14 mouse cellular contexts compared by ENCODE assay signal in genomic region chrX:150549639-150550038, GRCm38 (mm10). TPM values are rescaled to one million over a fixed set of nuclear protein-coding genes. Genes with fewer than 3 reads are reported as not detected.
DNase-seq lines count a peak whose midpoint lies in the region; ATAC-seq and TF ChIP-seq lines count a peak whose summit lies in the region.
"Had no signal": no experiment of that assay in that cellular context is flagged by ENCODE, and none has a peak within 500 bp of the region (broad histone marks: within the 10 kb centered on the region; RNA-seq: fewer than 3 reads in every experiment).

No protein-coding gene starts in this region.

- peak; percentile 98 for TF ChIP-seq EP300 in MEL (IDR thresholded peaks at IDR 0.05; ENCODE audit: low read depth in 1 of 2, low read length in 2 of 2)

- H3K36me3 ChIP-seq in heart, embryonic 11.5 days (ENCODE audit: control insufficient read depth, insufficient read depth, low read length), result no peaks in the 10 kb centered on the region
- peaks cover 0 to 70% of the 10 kb centered on the region in 2 experiments; a peak in 3 of 4 replicates for H3K36me3 ChIP-seq in MEL (ENCODE audit: control insufficient read depth in 1 of 2, insufficient read depth in 2 of 2, low read length in 2 of 2)
- H3K36me3 ChIP-seq in intestine, embryonic 16.5 days (ENCODE audit: control insufficient read depth, insufficient read depth, low read length), result no peaks in the 10 kb centered on the region
- no peaks in the 10 kb centered on the region for H3K36me3 ChIP-seq in midbrain, postnatal 0 days (ENCODE audit: insufficient read depth, low read length)
- no peaks in the 10 kb centered on the region for H3K36me3 ChIP-seq in kidney, embryonic 16.5 days (ENCODE audit: insufficient read depth, low read length)

- H3K4me1 ChIP-seq in heart, embryonic 11.5 days (ENCODE audit: control insufficient read depth, insufficient read depth, low read length), result no peaks in the 10 kb centered on the region
- peaks cover 34 to 44% of the 10 kb centered on the region in 2 experiments for H3K4me1 ChIP-seq in MEL (ENCODE audit: control insufficient read depth in 1 of 2, insufficient read depth in 2 of 2, low read length in 2 of 2)
- no peaks in the 10 kb centered on the region for H3K4me1 ChIP-seq in intestine, embryonic 16.5 days (ENCODE audit: control insufficient read depth, insufficient read depth, low read length)
- H3K4me1 ChIP-seq in midbrain, postnatal 0 days (ENCODE audit: insufficient read depth, low read length), result no peaks in the 10 kb centered on the region
- no peaks in the 10 kb centered on the region for H3K4me1 ChIP-seq in kidney, embryonic 16.5 days (ENCODE audit: insufficient read depth, low read length)

- TF ChIP-seq CTCF in MEL (IDR thresholded peaks at IDR 0.05 in 2 of 3, conservative IDR thresholded peaks at IDR 0.05 in 1 of 3; ENCODE audit: control insufficient read depth in 1 of 3, insufficient read depth in 1 of 3, low read depth in 2 of 3, low read length in 3 of 3, poor library complexity in 1 of 3, severe bottlenecking in 1 of 3), result no peak
- TF ChIP-seq CTCF in midbrain, postnatal 0 days (IDR thresholded peaks at IDR 0.05), result no peak

- TF ChIP-seq RAD21 in MEL (IDR thresholded peaks at IDR 0.05; ENCODE audit: low read depth, low read length), result no peak

- DNase-seq in heart, postnatal 4 days, result no peak
- peak; percentile 94 for DNase-seq in MEL (ENCODE audit: low read depth, low spot score)
- no peak for DNase-seq in midbrain, postnatal 0 days (ENCODE audit: low spot score)
- DNase-seq in cerebellum, postnatal 25 days, result no peak
- DNase-seq: cerebellum, postnatal 36 days; kidney, postnatal 14 days; lung, adult 18-20 months; retina, postnatal 1 day had no signal

- H3K9me3 ChIP-seq in heart, embryonic 11.5 days (replicated peaks; ENCODE audit: control insufficient read depth, low read length), result no peaks in the 10 kb centered on the region
- H3K9me3 ChIP-seq in MEL (replicated peaks; ENCODE audit: insufficient read depth, low read length), result no peaks in the 10 kb centered on the region
- H3K9me3 ChIP-seq in intestine, embryonic 16.5 days (ENCODE audit: control insufficient read depth, low read length), result no peaks in the 10 kb centered on the region
- no peaks in the 10 kb centered on the region for H3K9me3 ChIP-seq in midbrain, postnatal 0 days (ENCODE audit: low read length)
- no peaks in the 10 kb centered on the region for H3K9me3 ChIP-seq in kidney, embryonic 16.5 days (ENCODE audit: low read length)

- no peak overlapping the region for H3K9ac ChIP-seq in heart, embryonic 11.5 days (ENCODE audit: low read depth, low read length)
- H3K9ac ChIP-seq in MEL (ENCODE audit: control insufficient read depth, low read depth, low read length, poor library complexity, severe bottlenecking), result no peak overlapping the region
- H3K9ac ChIP-seq in intestine, embryonic 16.5 days (ENCODE audit: low read depth, low read length), result no peak overlapping the region
- H3K9ac ChIP-seq in midbrain, postnatal 0 days (replicated peaks; ENCODE audit: low read length, poor library complexity, severe bottlenecking), result no peak overlapping the region
- H3K9ac ChIP-seq in kidney, embryonic 16.5 days (replicated peaks; ENCODE audit: low read length), result no peak overlapping the region

- H3K27ac ChIP-seq in heart, embryonic 11.5 days (ENCODE audit: low read depth, low read length), result peak overlapping the region; percentile 59; the same call in 1 of the 2 replicates
- peak overlapping the region; percentile 100 for H3K27ac ChIP-seq in MEL (ENCODE audit: control insufficient read depth, low read depth, low read length)
- H3K27ac ChIP-seq in intestine, embryonic 16.5 days (ENCODE audit: low read length), result no peak overlapping the region
- H3K27ac ChIP-seq in midbrain, postnatal 0 days (ENCODE audit: low read depth, low read length), result no peak overlapping the region
- no peak overlapping the region for H3K27ac ChIP-seq in kidney, embryonic 16.5 days (ENCODE audit: low read length)

- H3K4me2 ChIP-seq in heart, embryonic 11.5 days, result no peak overlapping the region; the same call in 1 of the 2 replicates
- no peak overlapping the region for H3K4me2 ChIP-seq in intestine, embryonic 16.5 days (ENCODE audit: low read depth, low read length)
- no peak overlapping the region for H3K4me2 ChIP-seq in midbrain, postnatal 0 days (ENCODE audit: low read depth, low read length, poor library complexity, severe bottlenecking)
- no peak overlapping the region for H3K4me2 ChIP-seq in kidney, embryonic 16.5 days (replicated peaks; ENCODE audit: low read depth, low read length)

- TF ChIP-seq POLR2A in MEL (IDR thresholded peaks at IDR 0.05; ENCODE audit: control insufficient read depth in 1 of 2, insufficient read depth in 1 of 2, low read depth in 1 of 2, low read length in 2 of 2, poor library complexity in 1 of 2), result no peak

- no peaks in the 10 kb centered on the region for H3K27me3 ChIP-seq in heart, embryonic 11.5 days (ENCODE audit: control insufficient read depth, insufficient read depth, low read length)
- no peaks in the 10 kb centered on the region for H3K27me3 ChIP-seq in MEL (ENCODE audit: control insufficient read depth in 1 of 2, insufficient read depth in 2 of 2, low read length in 2 of 2)
- H3K27me3 ChIP-seq in intestine, embryonic 16.5 days (replicated peaks; ENCODE audit: control insufficient read depth, insufficient read depth, low read length), result no peaks in the 10 kb centered on the region
- no peaks in the 10 kb centered on the region for H3K27me3 ChIP-seq in midbrain, postnatal 0 days (ENCODE audit: insufficient read depth, low read length)
- peaks cover 8% of the 10 kb centered on the region; the same call in 1 of the 2 replicates for H3K27me3 ChIP-seq in kidney, embryonic 16.5 days (ENCODE audit: insufficient read depth, low read length)

- no peaks in the 10 kb centered on the region for H3K79me2 ChIP-seq in MEL (ENCODE audit: control insufficient read depth, insufficient read depth, low read length, poor library complexity)

- H3K4me3 ChIP-seq in heart, embryonic 11.5 days (ENCODE audit: low read depth, low read length), result no peak overlapping the region; the same call in 1 of the 2 replicates
- H3K4me3 ChIP-seq in MEL (ENCODE audit: control insufficient read depth in 1 of 2, insufficient read depth in 1 of 2, low read depth in 2 of 2, low read length in 2 of 2), result no peak overlapping the region
- H3K4me3 ChIP-seq in intestine, embryonic 16.5 days (ENCODE audit: low read length), result no peak overlapping the region
- no peak overlapping the region for H3K4me3 ChIP-seq in midbrain, postnatal 0 days (ENCODE audit: low read depth, low read length)
- H3K4me3 ChIP-seq in kidney, embryonic 16.5 days (ENCODE audit: low read length), result no peak overlapping the region
- H3K4me3 ChIP-seq: myocyte had no signal

- peak; percentile 92 for ATAC-seq in heart, embryonic 11.5 days (replicated peaks; ENCODE audit: insufficient number of reproducible peaks, low FRiP score, low TSS enrichment)
- ATAC-seq in intestine, embryonic 16.5 days, result peak; percentile 78
- peak; percentile 99 for ATAC-seq in megakaryocyte-erythroid progenitor cell, adult 5-6 weeks (replicated peaks; ENCODE audit: low FRiP score, low TSS enrichment, poor library complexity, severe bottlenecking)
- ATAC-seq in midbrain, postnatal 0 days (ENCODE audit: low FRiP score), result no peak
- ATAC-seq in kidney, embryonic 16.5 days (ENCODE audit: low FRiP score, low TSS enrichment), result no peak
- ATAC-seq: hindbrain, embryonic 16.5 days had no signal

- 47% methylated on average over 3 of the region's 3 CpGs for WGBS in heart, embryonic 11.5 days (ENCODE audit: insufficient replicate concordance)
- 79% methylated on average over 3 of the region's 3 CpGs for WGBS in intestine, embryonic 16.5 days
- WGBS in midbrain, postnatal 0 days, result 90% methylated on average over 3 of the region's 3 CpGs
- WGBS in kidney, embryonic 16.5 days, result 74% methylated on average over 3 of the region's 3 CpGs

RNA-seq across cellular contexts. Expression of gene Alas2, which starts 2.5 kb away (rescaled TPM):
- polyA plus RNA-seq in heart, embryonic 11.5 days (2014; fragmentation: Nextera tagmentation; extraction: Ambion mirVana), result 176 and 196 TPM in 2 replicates
- 100 to 1,000 TPM in 1 of 2 experiments, 10 to 100 TPM in 1; 61.2 to 216 TPM for total RNA-seq in heart, postnatal 4 days (2021)
- total RNA-seq in MEL (2012; rRNA removed), result 22.6 and 35.6 TPM in 2 replicates
- 10 to 100 TPM in 1 of 2 experiments, not detected in 1; 79.1 TPM for polyA plus RNA-seq in MEL (2012; ENCODE audit: insufficient read depth in 1 of 2, insufficient read length in 2 of 2, low read depth in 1 of 2, low replicate concordance in 2 of 2, missing spikeins in 1 of 2)
- polyA plus RNA-seq in intestine, embryonic 16.5 days (2015; fragmentation: Nextera tagmentation; extraction: Ambion mirVana), result 62.7 and 79.8 TPM in 2 replicates
- 2.1 TPM in 1 of 2 replicates, not detected in the other for total RNA-seq in megakaryocyte-erythroid progenitor cell, adult 5-6 weeks (2014; fragmentation: Nextera tagmentation)
- 0.23 and 4.6 TPM in 2 replicates for total RNA-seq in megakaryocyte-erythroid progenitor cell, adult 5-6 weeks (2017)
- total RNA-seq in midbrain, postnatal 0 days (2014; rRNA removed), result 8.1 and 23.0 TPM in 2 replicates
- 7.3 and 7.8 TPM in 2 replicates for polyA plus RNA-seq in midbrain, postnatal 0 days (2015; fragmentation: Nextera tagmentation; extraction: Ambion mirVana)
- 76.5 and 82.1 TPM in 2 replicates for polyA plus RNA-seq in kidney, embryonic 16.5 days (2015; fragmentation: Nextera tagmentation; extraction: Ambion mirVana)
- polyA plus RNA-seq: myocyte had no signal

RNA-seq across cellular contexts. Expression of gene Pfkfb1, which starts 38.4 kb away (rescaled TPM):
- 9.2 and 11.3 TPM in 2 replicates for polyA plus RNA-seq in heart, embryonic 11.5 days (2014; fragmentation: Nextera tagmentation; extraction: Ambion mirVana)
- 1 to 10 TPM; 4.2 to 6.7 TPM for total RNA-seq in heart, postnatal 4 days (2021)
- total RNA-seq in MEL (2012; rRNA removed), result 1.9 and 2.9 TPM in 2 replicates
- polyA plus RNA-seq in MEL (2012; ENCODE audit: insufficient read depth in 1 of 2, insufficient read length in 2 of 2, low read depth in 1 of 2, low replicate concordance in 2 of 2, missing spikeins in 1 of 2), result 10 to 100 TPM in 1 of 2 experiments, not detected in 1; 10.3 TPM
- polyA plus RNA-seq in intestine, embryonic 16.5 days (2015; fragmentation: Nextera tagmentation; extraction: Ambion mirVana), result 6.0 and 7.3 TPM in 2 replicates
- 5.9 and 7.4 TPM in 2 replicates for total RNA-seq in megakaryocyte-erythroid progenitor cell, adult 5-6 weeks (2014; fragmentation: Nextera tagmentation)
- total RNA-seq in megakaryocyte-erythroid progenitor cell, adult 5-6 weeks (2017), result 1.2 and 1.8 TPM in 2 replicates
- total RNA-seq in midbrain, postnatal 0 days (2014; rRNA removed), result 2.2 and 4.9 TPM in 2 replicates
- polyA plus RNA-seq in midbrain, postnatal 0 days (2015; fragmentation: Nextera tagmentation; extraction: Ambion mirVana), result 3.2 and 4.3 TPM in 2 replicates
- 5.2 and 6.2 TPM in 2 replicates for polyA plus RNA-seq in kidney, embryonic 16.5 days (2015; fragmentation: Nextera tagmentation; extraction: Ambion mirVana)

RNA-seq across cellular contexts. Expression of gene Apex2, which starts 40.0 kb away (rescaled TPM):
- polyA plus RNA-seq in heart, embryonic 11.5 days (2014; fragmentation: Nextera tagmentation; extraction: Ambion mirVana), result 18.2 and 18.4 TPM in 2 replicates
- total RNA-seq in heart, postnatal 4 days (2021), result 10 to 100 TPM in 1 of 2 experiments, 1 to 10 TPM in 1; 8.1 to 10.5 TPM
- 11.5 and 11.9 TPM in 2 replicates for total RNA-seq in MEL (2012; rRNA removed)
- 10 to 100 TPM in 1 of 2 experiments, not detected in 1; 23.4 TPM for polyA plus RNA-seq in MEL (2012; ENCODE audit: insufficient read depth in 1 of 2, insufficient read length in 2 of 2, low read depth in 1 of 2, low replicate concordance in 2 of 2, missing spikeins in 1 of 2)
- polyA plus RNA-seq in intestine, embryonic 16.5 days (2015; fragmentation: Nextera tagmentation; extraction: Ambion mirVana), result 13.9 and 14.8 TPM in 2 replicates
- total RNA-seq in megakaryocyte-erythroid progenitor cell, adult 5-6 weeks (2014; fragmentation: Nextera tagmentation), result 26.0 and 28.3 TPM in 2 replicates
- 5.0 and 5.2 TPM in 2 replicates for total RNA-seq in megakaryocyte-erythroid progenitor cell, adult 5-6 weeks (2017)
- total RNA-seq in midbrain, postnatal 0 days (2014; rRNA removed), result 14.3 and 18.6 TPM in 2 replicates
- polyA plus RNA-seq in midbrain, postnatal 0 days (2015; fragmentation: Nextera tagmentation; extraction: Ambion mirVana), result 10.3 and 12.1 TPM in 2 replicates
- polyA plus RNA-seq in kidney, embryonic 16.5 days (2015; fragmentation: Nextera tagmentation; extraction: Ambion mirVana), result 23.7 and 24.5 TPM in 2 replicates

Comparison
In these comparisons a context has a peak if more than half of its experiments do, and no peak if none do; other contexts are left out.
1. ATAC-seq: peak in heart, embryonic 11.5 days (single experiment), intestine, embryonic 16.5 days (single experiment) and megakaryocyte-erythroid progenitor cell, adult 5-6 weeks (single experiment); none in midbrain, postnatal 0 days (single experiment) and kidney, embryonic 16.5 days (single experiment).
2. H3K27ac ChIP-seq: peak in heart, embryonic 11.5 days (single experiment) and MEL (single experiment); none in intestine, embryonic 16.5 days (single experiment), midbrain, postnatal 0 days (single experiment) and kidney, embryonic 16.5 days (single experiment).